Mouse (Mus musculus) urinary bladder, postnatal 10 days (tissue): ENCODE results near the gene Dgki.

Experiments
- DNase-seq: peaks from one replicate; pipeline ENCODE4 v3.0.0; 2022; ENCODE audit warnings: low spot score

The Dgki gene

DNA sequence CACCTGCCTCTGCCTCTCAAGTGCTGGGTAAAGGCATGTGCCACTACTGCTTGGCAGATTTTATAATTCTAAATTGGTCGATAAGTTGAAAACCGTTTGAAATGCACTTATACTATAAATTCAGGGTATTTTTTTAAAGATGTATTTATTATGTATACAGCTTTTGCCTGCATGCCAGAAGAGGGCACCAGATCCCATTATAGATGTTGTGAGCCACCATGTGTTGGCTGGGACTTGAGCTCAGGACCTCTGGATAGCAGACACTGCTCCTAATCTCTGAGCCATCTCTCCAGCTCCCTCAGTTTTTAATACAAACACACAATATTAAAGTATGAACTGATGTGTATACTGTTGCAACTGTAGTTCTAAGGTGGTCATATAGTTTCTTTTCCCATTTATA, 288.4 kb downstream of the Dgki start:
- no peak for DNase-seq

DNA sequence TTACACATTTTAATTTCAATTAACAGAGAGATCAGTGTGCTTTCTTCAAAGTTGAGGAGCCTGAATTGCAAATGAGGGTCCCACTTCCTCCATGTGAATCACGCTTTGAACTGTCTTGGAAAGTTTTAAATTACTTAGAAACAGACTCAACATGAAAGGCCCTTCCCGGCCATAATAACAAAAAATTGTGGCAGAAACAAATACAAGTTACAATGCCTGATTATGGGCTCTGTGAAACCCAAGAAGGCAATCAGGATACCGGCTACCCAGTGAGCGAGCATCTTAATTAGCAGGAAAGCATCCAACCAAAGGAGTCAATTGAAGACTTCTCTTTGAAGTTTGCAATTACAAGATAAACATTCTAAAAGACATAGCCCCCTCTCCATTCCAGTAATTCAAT, 292.4 kb downstream of the Dgki start:
- DNase-seq: no peak

DNA sequence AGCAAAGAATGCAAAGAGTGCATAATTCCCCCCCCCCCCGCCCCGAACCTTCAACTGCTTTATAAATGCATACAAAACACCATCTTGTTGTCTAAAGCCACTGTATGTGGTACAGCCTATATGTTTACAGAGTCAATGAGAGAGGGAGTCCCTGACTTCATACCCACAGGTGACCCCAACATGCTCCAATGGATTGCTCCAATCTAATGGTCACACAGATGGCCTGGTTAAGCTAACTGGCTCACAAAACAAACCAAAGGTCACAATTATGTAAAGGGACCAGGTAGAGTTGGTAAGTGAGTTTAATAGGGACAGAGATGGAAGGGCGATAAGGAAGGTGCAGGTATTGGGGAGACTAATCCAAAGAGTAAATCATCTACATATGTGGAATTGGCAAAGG, 295.1 kb downstream of the Dgki start:
- DNase-seq: no peak

DNA sequence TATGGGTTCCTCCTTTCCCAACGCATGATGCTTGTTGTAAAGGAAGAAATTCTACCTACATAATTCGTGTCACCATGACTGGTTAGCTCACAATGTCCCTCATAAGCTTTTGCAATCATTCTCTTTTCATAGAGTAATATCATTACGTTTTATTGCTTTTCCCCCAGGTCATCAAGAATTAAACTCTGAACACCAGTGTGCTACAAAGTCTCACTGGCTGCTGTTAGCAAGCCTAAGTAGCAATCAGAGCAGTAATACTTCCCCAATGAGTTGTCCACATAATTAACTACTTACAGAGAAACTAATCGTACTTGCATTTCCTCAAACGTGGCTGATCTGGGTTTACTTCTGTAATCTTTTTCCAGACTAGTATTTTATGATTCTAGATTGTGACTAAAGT, 296.7 kb downstream of the Dgki start:
- DNase-seq: no peak

DNA sequence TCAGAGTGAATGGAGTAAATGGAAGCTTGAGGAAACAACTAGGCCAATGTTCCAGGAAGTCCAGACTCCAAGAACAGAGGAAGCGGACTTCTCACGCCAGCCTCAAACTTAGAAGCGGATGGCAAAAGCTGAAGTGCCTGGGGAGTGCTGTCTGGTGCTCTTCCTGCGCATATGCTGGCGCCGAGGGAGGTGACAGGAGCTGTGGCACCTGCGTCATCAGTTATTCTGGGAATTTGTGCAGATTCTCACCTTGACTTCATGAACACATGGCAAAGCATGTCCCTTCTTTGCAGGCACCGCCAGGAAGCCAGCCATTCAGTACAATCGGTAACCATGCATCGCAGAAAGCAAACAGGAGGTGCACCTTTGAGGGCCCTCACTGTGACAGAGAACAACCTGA, 301.0 kb downstream of the Dgki start:
- DNase-seq: no peak

DNA sequence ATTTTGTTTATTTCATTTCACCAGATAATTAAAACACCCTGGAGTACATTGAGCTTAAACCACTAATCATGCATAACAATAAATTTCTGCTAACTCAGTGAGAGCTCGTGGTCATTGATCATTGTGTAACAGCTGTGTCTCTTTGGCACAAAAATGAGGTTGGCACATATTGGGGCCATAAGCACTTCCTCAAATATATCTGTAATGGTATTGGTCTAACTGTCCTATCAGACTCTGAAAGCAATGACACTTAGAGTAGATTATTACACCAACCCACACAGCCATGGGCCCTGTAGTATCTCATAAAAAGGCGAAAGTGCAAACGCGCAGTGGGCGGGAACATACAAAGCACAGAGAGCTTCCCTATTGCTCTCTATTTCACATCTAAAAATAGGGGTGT, 305.7 kb downstream of the Dgki start:
- no peak for DNase-seq

DNA sequence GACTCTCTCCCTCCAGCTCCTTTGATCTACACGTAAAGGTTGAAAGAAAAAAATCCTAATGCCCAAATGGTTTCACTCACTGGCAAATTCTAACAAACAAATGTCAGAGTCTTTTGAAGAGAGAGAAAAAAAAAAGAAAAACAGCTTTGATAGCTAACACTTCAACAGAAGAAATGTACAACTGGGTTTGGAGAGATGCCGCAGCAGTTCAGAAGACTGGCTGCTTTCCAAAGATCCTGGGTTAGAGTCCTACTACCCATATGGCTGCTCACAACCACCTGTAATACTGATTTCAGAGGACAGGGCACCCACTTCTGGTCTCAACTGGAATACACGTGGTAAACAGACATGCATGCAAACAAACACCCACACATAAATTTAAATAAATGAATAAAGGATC, 309.8 kb downstream of the Dgki start:
- DNase-seq: no peak

DNA sequence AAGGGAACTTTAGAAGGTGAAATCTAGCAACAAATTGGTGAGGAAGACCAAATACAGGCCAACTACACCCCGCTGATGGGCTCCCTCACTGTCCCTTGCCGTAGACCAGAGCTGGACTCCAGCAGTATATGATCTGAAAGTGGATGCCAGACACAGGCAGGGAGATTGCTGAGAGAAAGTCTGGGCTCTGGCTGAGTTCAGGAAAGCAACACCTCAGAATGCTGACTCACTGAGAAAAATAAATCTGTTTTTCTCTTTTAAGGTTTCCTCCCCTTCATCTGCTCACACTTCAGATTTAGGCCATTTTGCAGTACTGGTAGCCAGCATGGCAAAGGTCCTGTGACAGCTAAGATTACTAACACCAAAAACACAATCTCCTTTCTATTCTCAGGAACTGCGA, 311.2 kb downstream of the Dgki start:
- no peak for DNase-seq

DNA sequence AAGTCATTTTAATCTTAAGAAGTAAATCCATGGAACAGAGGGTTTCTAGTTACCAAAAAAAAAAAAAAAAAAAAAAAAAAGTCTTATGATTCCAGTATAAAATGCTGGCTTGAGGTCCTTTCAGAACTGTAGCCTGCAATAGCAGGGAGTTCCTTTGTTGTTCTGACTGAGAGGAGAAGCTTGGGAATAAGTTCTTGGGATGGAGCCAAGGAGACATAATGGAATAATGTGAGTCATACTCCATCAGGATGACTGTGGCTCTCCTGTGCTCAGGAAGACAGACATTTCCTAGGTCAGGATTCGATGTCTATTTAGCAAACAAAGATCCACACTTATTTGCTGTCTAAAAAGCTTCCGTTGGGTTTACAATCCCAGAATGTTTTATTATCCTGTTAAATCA, 318.3 kb downstream of the Dgki start:
- no peak for DNase-seq

DNA sequence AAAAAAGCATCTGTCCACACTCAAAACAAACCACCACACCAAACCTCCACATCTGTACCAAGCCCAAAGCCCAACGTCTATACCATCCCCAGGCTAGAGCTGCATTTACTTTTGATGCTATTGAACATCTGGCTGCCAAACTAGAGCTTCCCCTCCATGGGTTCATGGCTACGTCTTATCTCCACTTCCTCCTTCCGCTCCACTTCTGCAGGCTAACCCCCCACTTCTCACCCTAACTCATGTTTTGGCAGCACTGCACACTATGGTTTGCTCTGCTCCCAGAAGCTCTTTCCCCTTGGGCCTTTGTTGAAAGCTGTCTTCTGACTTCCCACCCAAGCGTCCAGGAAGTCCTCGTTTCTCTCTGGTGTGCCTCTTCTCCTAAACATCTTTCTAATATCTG, 319.5 kb downstream of the Dgki start:
- DNase-seq: no peak

DNA sequence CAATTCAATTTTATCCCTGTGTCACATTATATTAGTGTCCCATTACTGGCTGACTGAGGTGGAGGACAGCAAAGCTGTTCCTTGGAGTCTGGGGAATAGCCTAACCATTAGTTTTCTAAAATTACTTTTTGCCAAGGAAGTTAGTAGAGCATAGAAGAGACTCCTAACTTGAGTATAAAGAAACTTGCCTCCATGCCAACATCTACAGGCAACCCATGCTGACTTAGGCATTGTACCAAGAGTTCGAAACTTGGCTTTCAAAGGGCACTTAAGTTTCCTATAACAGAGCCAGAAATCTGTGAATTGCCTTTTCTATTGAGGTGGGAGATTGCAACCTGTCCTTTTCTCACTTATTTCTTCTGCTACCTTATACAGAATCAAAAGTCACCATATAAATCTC, 321.8 kb downstream of the Dgki start:
- no peak for DNase-seq

DNA sequence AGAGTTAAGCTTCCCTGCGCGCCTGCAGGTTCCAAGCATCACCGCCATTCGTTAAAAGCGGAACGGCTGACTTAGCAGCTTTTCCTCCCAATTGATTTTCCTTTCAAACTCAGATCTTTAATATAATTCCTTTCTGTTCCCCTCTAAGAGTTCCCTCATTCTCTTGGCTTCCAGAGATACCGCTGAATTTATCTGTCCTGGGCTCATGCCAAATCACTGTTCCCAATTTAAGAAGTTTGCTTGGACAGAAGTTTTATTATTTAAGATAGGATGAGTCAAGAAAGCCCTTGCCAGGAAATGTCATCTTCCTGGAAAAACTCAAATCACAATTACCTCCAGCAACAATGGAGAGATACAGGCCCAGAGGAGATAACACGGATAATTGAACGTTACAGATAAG, 326.9 kb downstream of the Dgki start:
- no peak for DNase-seq

DNA sequence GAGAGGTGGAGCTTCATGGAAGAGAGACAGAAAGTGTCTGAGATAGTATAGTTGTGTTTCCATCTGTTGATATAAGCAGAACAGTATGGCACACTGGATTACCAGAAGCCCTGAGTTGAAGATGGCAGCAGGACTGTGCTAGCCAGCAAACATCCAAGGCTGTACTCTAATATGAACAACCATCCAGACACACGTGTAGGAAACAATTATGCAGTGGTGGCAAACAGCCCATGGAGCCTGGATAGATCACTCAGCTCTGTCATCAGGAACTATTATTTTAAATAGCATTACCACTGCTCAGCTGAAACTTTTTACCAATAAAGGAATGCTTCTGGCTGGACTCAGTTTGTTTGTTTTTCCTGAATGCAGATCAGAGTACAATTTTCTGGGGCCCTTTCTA, 327.5 kb downstream of the Dgki start:
- no peak for DNase-seq

DNA sequence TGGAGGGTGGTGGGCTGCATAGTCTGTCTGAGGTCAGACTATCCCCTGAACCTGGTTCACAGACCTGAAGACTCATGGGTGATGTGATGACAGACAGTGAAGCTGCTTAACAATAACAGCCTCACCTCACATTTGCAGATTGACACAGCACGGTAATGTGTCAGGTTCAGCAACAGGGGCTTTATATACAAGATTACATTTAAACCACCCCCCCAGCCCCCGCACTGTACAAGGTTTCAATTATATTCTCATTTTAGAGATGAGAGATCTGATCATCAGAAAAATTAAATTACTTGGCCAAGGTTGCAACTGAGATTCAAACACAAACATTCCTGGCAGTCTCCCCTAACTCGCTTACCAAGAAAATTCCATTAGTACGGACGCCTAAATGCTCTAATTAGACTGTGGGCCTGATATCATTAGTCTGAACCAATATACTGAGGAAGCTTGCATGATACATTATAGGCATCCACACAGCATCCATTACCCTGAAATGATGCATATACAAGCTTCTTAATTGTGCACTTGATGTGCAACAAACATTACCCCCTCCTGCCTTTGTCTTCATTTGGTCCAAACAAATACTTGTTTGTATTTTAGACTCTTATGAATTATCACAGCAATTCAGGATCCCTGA, 330.6 kb downstream of the Dgki start:
- no peak for DNase-seq

DNA sequence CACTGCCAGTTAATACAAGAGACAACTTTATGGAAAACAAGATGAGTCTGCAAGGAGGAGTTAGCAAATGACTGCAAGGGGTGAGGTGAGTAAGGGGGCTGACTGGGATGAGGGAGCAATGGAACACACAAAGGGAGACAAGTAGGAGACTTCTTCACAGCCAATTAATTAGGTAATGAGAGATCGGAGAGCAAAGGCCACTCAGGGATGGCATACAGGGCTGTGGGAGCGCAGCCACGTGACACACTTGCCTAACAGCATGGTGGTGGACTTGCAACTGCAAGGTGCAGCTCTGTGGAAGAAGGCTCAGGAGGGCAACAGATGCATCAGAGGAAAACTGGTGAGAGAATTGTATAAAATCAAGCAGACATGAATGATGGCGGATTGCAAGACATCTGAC, 339.3 kb downstream of the Dgki start:
- no peak for DNase-seq

DNA sequence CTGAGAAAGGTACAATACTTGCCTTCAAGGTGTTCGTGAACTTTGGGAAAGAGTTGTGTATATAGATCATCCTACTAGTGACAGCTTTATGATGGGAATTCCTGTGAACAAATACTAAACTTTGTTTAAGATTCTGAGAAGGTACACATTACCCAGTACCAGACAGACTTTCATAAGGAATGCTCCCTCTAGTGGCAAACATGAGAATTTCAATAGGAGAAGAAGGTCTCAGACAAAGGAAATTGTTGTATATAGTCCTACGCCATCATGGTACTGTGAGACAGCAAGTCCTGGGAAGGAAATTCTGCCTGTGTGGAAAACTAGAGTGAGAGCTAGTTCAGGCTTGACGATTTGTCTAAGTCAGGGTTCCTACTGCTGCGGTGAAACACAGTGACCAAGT, 344.7 kb downstream of the Dgki start:
- DNase-seq: no peak

DNA sequence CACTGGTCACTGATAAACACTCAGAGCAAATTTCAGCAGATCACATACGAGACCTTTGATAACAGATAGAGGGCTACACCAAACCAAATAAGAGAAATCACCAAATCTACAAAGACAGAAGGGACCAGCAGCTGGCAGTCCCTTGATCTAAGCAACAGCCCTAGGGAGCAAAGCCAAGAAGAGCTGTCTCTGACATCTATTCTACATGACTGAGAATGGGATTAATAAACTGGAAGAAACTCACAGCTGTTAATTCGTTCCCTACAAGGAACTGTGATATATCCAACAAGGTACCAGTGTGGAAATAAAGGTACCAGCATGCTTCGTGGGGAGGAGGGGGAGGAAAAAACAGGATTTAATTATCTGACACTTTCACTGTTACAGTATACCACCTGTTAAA, 349.3 kb downstream of the Dgki start:
- no peak for DNase-seq

DNA sequence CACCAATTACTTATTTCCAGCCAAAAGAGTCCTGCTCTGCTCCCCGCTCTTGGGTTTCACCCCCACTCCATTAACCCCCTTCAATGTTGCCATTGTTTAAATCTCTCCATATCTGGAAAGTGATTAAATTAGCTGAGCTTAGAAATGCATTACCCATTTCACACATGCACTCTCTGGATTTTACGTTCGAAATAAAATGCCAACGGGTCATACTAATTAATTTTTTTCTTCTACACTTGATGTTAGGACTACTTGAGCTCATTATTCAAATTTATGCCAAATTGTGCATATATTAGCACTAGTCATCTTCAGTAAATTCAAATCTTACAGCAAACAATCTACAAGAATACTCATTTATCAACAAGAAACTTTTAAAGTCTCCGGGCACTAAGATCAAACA, 352.1 kb downstream of the Dgki start:
- no peak for DNase-seq

DNA sequence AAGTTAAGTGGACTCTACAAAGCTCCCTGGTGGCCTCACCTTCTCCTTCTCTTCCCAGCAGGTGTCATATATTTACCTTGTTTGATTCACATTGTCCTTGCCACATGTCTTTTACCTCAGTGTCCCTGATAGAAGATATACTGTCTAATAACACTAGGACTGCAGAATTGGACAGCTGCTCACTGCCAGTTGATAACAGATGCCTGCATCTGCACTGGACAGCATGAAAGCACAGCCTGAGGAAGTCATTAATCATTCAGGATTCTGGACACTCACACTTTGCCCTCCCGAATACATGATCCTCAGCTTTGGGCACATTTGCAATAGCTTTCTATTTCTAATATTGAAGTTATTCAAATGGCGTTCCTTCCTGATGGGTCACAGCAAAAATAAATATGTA, 362.5 kb downstream of the Dgki start:
- DNase-seq: no peak

DNA sequence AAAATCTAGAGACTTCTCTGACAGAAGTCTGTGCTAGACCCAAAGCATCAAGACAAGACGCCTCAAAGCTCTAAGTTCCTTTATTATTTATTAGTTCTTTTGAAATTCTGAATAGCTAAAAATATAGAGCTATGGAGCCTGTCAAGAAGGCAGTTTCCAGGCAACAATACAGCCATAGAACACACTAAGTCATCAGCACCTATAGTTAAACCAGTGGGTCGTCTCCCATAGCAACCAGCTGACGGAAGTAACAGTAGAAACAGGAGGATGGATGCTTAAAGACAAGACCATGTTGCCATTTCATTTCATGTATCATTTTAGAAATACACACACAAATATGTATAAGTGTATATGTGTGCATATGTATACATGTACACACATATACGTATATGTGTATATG, 363.2 kb downstream of the Dgki start:
- DNase-seq: no peak

DNA sequence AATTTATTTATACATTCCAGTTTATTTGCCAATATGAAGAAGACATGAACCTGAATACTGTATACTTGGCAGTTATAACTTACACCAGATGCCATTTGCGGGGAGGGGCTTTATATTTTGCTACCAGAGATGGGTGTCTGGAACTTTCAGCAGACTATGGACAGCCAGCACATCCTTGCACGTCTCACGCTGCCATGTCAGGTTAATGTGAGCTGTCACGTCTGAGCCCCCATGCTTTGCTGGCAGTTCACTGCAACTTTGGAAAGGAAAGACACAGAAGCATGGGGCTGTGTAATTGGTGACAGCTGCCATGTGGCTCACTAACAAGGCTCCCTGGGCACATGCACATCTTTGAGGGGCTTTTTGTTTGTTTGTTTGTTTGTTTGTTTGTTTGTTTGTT, 368.5 kb downstream of the Dgki start:
- DNase-seq: no peak

DNA sequence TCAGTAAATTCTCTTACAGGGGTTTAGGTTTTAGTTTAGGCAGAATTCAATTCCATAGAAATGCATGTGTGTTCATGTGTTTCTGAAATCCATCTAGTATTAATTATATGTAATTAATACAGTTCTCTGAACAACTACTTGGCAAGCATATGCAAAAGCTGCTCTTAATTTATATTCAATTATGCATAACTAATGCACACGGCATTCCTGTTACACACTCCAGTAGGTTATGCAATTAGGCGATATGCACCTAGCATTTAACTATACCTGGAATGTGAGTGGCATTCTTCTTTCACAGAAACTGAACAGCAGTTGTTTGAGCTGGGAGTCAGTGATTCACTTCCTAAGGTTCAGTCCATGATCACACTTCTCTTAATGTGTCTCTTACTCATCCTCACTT, 370.2 kb downstream of the Dgki start:
- no peak for DNase-seq

DNA sequence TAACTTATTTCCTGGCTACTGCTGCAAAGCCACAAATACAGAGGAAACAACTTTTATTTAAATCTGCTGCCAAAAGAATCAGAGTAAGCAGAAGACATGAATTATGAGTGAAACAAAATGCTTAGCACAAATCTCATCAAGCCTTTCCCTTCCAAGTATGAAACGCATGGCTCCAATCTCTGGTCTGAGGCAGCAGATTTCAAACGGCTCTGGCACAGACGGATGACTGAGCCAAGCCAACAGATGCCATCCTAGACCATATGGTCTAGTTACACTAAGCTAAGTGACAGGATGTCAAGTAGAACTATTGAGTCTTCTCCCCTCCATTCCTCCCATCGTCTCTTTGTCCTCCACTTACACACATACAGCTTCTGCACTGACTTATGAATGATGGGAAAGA, 373.5 kb downstream of the Dgki start:
- DNase-seq: no peak

DNA sequence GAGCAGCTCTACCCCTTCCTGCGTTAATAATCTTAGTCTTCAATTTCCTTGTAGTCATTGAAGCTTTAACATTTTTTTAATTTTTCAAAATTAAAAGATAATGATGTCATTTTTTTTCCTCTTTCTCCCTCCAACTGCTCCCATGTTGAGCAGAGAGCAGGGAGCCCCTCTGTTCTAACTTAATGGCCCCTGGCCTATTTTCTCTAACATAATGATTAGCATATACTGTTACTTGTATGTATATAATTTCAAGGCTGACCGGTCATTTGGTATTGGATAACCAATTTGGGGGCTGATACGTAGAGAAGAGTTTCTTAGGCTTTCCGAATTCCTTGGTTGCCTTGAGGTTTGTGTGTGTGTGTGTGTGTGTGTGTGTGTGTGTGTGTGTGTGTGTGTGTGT, 378.0 kb downstream of the Dgki start:
- DNase-seq: no peak

DNA sequence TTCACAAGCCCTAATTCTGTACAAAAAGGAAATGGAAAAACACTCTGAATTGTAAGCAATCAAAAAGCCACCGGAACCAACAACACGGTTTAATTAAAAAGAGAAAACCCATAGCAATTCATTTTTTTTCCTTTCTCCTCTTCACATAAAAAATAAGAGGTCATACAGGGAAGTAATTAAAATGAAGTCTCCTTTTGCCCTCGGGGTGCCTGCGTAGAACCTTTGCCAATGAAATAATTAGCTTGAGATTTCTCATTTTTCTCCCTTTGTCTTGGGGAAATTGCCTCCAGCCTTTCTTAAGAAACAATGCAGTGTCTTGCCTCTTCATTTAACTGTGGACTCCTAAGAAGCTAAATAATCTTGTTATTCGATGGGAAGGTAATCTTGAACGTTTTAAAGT, 388.4 kb downstream of the Dgki start:
- DNase-seq: no peak
